Mouse (Mus musculus) heart, postnatal 0 days (tissue): ENCODE measurements around the gene Megf8. TPM values are rescaled to one million over a fixed set of nuclear protein-coding genes. Genes with fewer than 3 reads are reported as not detected.

Source experiments
- ATAC-seq: fragments of 200-750 bp; cut with Nextera tagmentation; 2 replicates; pipeline ENCODE4 v1.8.0; 2017; ENCODE audit warnings: low read depth, moderate number of reproducible peaks, moderate library complexity; ENCODE audit not compliant: insufficient read depth
- DNase-seq: peaks from one replicate; pipeline ENCODE4 v3.0.0-alpha.2; 2016; ENCODE audit warnings: low spot score
- H3K27ac ChIP-seq: fragments of 300-500 bp; sonication (generic); 2 replicates; pipeline ENCODE4 v1.5.1; 2014; ENCODE audit warnings: low read depth, mild to moderate bottlenecking
- H3K27me3 ChIP-seq: fragments of 300-500 bp; sonication (generic); 2 replicates; pipeline ENCODE4 v1.6.1; 2014; ENCODE audit warnings: low read length, mixed read lengths; ENCODE audit not compliant: control insufficient read depth, insufficient read depth
- H3K36me3 ChIP-seq: fragments of 300-500 bp; sonication (generic); replicated peaks from 2 replicates; pipeline ENCODE4 v1.6.1; 2014; ENCODE audit warnings: low read length, mixed read lengths; ENCODE audit not compliant: control insufficient read depth, insufficient read depth
- H3K4me1 ChIP-seq: fragments of 300-500 bp; sonication (generic); 2 replicates; pipeline ENCODE4 v1.6.1; 2014; ENCODE audit warnings: antibody characterized with exemption; ENCODE audit not compliant: control insufficient read depth, insufficient read depth
- H3K4me2 ChIP-seq: fragments of 300-500 bp; sonication (generic); 2 replicates; pipeline ENCODE4 v1.6.1; 2014; ENCODE audit warnings: low read depth, mild to moderate bottlenecking, low read length, moderate library complexity
- H3K4me3 ChIP-seq: fragments of 300-500 bp; sonication (generic); 2 replicates; pipeline ENCODE4 v1.5.1; 2014; ENCODE audit warnings: low read depth, low read length
- H3K9ac ChIP-seq: fragments of 300-500 bp; sonication (generic); replicated peaks from 2 replicates; pipeline ENCODE4 v1.6.1; 2014; ENCODE audit warnings: low read depth, low read length, mixed read lengths
- H3K9me3 ChIP-seq: fragments of 300-500 bp; sonication (generic); replicated peaks from 2 replicates; pipeline ENCODE4 v1.6.1; 2016; ENCODE audit warnings: low read length; ENCODE audit not compliant: control insufficient read depth
- CTCF ChIP-seq: IDR thresholded peaks from 2 replicates; pipeline ENCODE4 v1.5.1; 2016; ENCODE audit warnings: antibody characterized with exemption, control low read depth, low read depth
- EP300 ChIP-seq: IDR thresholded peaks from 2 replicates; pipeline ENCODE4 v1.6.1; 2016; ENCODE audit warnings: antibody characterized with exemption, low read depth
- WGBS: fragments of 180-500 bp; shearing (Covaris S2); extraction: QIAGEN DNeasy Blood & Tissue Kit; methylation state at CpG from one replicate; pipeline ENCODE4 v1.1.7; 2014; 5-methylcytosine and 5-hydroxymethylcytosine counted together
- polyA plus RNA-seq: library from polyadenylated mRNA; unstranded; fragments of >200 nt; fragmentation: Nextera tagmentation; extraction: Ambion mirVana; gene quantifications from 2 replicates; pipeline ENCODE4 v1.2.1, GENCODE M21; 2015
- total RNA-seq: library from RNA; depleted of rRNA; stranded (reverse); fragments of >200 nt; gene quantifications from 2 replicates; pipeline ENCODE4 v1.2.3, GENCODE M21; 2014; ENCODE audit warnings: low replicate concordance

Megf8 gene
- total and polyA plus RNA-seq, 2 experiments from 2014 or later = 4.4 to 17.7 TPM

DNA sequence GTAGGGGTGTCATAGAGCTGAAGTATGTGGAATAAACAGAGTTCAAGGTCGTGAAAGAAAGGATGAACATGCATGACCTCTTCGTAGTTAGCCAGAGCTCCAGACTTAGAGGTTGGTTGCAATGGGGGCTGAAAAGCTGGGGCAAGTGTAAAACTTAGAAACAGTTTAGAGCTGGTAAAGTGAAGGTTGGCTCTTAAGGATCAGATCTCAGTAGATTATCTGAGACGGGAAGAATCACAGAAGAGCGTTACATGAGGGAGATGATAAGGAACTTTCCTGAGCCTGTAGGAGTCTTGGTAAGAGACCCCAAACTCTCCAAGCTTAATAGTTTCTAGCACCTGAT, 39.0 kb upstream of the Megf8 start:
- H3K27ac ChIP-seq = peak overlapping the region; percentile 99
- WGBS = 2% methylated on average over 4 of the region's 4 CpGs

GRCm38 (mm10) chr7:25278341-25279075, 38.5 kb upstream of the Megf8 start:
- under 1% methylated on average over 47 of the region's 60 CpGs for WGBS
- H3K9ac ChIP-seq = peak overlapping the region; percentile 63
- H3K4me2 ChIP-seq = peak overlapping the region; percentile 79
- ATAC-seq (peak; percentile 53), DNase-seq (peak; percentile 88)
- H3K9me3 ChIP-seq = no peaks in the 10 kb centered on the region
- no peaks in the 10 kb centered on the region for H3K27me3 ChIP-seq
- H3K27ac ChIP-seq = peak overlapping the region; percentile 99
- no peak for TF ChIP-seq EP300
- peak; percentile 67 for TF ChIP-seq CTCF
- peaks cover 1% of the 10 kb centered on the region for H3K36me3 ChIP-seq
- H3K4me1 ChIP-seq = peaks cover 55% of the 10 kb centered on the region
- peak overlapping the region; percentile 64 for H3K4me3 ChIP-seq

More for the DNA sequence above, 39.0 kb upstream of the Megf8 start:
- Histone ChIP-seq H3K4me3 (peak overlapping the region; percentile 64), H3K4me1 (peaks cover 52% of the 10 kb centered on the region), H3K27me3 (no peaks in the 10 kb centered on the region), H3K9me3 (no peaks in the 10 kb centered on the region), H3K9ac (0 out of 2 replicates have a peak overlapping the region, but pooled peaks have one; percentile 33), H3K36me3 (peaks cover 7% of the 10 kb centered on the region), H3K4me2 (peak overlapping the region; percentile 79)
- DNase-seq = no peak
- TF ChIP-seq CTCF = no peak
- TF ChIP-seq EP300 = no peak
- ATAC-seq = no peak

DNA sequence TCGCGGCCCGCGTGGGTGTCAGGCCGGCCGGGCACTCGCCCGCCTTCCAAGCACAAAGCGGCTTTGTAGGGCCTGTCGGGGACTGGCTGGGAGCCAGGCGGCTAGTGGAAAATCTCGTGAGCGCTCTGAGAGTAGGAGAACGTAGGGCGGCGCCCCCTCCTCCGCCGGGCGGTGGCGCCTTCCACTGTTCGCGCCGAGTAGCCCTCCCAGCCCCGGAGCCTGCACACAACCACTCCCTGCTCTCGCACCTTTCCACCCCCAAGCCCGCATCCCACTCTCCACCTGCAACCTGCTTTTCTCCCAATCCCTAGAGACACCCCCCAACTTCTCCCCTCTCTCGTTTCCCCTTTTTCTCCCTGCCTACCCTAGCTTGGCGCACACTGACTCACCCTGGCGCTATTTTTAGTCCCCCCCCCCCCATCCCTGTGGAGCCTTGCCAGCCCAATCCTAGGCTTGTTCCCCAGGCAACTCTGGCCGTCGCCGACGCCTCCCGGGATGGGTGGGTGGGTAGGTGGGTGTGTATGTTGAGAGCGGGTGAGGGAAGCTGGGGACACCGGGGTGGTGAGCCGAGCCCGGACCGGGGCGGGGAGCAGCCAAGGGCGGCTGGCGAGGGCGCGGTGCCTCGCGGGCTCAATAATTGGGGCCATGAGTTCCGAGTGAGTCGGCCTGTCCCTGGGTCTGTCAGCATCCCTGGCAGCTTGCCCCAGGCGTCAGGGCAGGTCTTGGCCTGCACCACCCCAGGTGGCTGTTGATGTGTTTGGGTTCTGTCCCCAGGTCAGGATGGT, 37.7 kb upstream of the Megf8 start:
- H3K36me3 ChIP-seq = no peaks in the 10 kb centered on the region; the same call in 1 of the 2 replicates
- peak overlapping the region; percentile 79 for H3K4me2 ChIP-seq
- H3K4me3 ChIP-seq = peak overlapping the region; percentile 64
- ATAC-seq (peak; percentile 30), DNase-seq (peak; percentile 80)
- no peak; the same call in 1 of the 2 replicates for TF ChIP-seq CTCF
- peak; percentile 70; the same call in 1 of the 2 replicates for TF ChIP-seq EP300
- WGBS = under 1% methylated on average over 48 of the region's 49 CpGs
- no peaks in the 10 kb centered on the region for H3K27me3 ChIP-seq
- peak overlapping the region; percentile 99 for H3K27ac ChIP-seq
- peak overlapping the region; percentile 63 for H3K9ac ChIP-seq
- H3K4me1 ChIP-seq = peaks cover 60% of the 10 kb centered on the region
- H3K9me3 ChIP-seq = no peaks in the 10 kb centered on the region

DNA sequence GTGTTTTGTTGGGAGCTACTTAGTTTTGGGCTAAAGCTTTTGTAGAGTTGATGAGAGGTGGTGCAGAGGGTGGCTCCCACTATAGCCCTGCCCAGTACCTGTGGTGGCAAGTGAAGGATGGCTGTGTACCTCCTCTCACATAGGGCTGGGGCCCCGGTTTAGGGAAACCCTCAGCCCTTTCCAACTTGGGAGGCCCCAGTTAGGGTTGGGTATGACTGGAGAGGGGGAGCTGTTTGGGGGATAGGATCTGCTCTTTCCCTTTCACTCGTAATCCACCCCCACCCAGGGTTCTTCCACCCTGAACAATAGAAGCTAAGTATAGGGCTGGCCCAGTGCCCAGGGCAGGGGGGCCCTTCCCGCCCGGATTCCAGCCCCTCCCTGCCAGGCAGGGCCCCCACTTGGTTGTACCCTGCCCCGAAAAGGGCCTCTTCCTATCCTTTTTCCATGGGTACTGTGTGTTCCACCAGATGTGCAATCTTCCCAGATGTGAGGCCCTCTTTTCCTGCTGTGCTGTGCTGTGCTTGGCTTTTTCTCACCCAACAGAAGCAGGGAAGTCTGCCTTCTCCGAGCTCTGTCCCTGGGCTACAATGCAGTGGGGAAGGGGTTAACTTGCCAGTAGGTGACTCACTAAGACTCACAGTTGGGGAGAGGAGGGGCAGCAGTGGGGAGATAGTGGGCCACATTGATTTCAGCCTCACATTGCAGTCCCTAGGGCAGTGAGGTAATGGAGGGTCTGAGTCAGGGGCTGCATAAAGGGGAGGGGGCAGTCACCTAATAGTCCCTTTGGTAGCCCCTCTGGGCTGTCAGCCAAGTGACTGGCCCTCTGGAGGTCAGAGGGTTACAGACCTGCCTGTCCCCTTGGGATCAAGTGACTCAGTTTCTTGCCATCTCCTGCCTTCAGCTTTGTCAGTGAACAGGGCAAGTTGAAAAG, 36.8 kb upstream of the Megf8 start:
- no peaks in the 10 kb centered on the region for H3K27me3 ChIP-seq
- H3K4me3 ChIP-seq = peak overlapping the region; percentile 64
- TF ChIP-seq EP300 = peak; percentile 97
- TF ChIP-seq CTCF = no peak
- H3K36me3 ChIP-seq = peaks cover 3% of the 10 kb centered on the region
- no peaks in the 10 kb centered on the region for H3K9me3 ChIP-seq
- 2% methylated on average over 6 of the region's 6 CpGs for WGBS
- peak overlapping the region; percentile 99 for H3K27ac ChIP-seq
- ATAC-seq = peak; percentile 2
- H3K9ac ChIP-seq = peak overlapping the region; percentile 63
- H3K4me2 ChIP-seq = peak overlapping the region; percentile 79
- peak; percentile 81 for DNase-seq
- peaks cover 60% of the 10 kb centered on the region for H3K4me1 ChIP-seq
